Mouse (Mus musculus): ENCODE results near the gene Atg101. TPM values are rescaled to one million over a fixed set of nuclear protein-coding genes. Genes with fewer than 3 reads are reported as not detected.

Gene Atg101
- total RNA-seq, 2 experiments from 2014 or later = 21.5 to 25.0 TPM

DNA sequence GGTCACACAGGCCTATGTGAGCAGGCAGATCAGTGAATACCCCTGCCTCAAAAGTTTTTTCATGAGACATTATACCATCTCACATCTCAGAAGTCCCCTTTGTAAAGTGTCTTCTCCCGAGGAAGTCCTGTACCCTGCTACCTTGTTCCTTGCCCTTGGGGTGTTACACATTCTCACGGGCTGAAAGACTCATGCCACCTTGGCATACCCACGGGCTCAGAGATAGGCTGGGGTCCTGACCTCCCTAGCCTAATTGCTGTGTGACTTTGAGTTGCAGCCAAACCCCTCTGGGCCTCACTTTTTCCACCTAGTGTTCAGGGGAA lies 30.5 kb upstream of the Atg101 start:
- intact Hi-C loops (cut with DNase I) = no loop called here
- DNase-seq (ENCODE audit: low spot score) = no peak

DNA sequence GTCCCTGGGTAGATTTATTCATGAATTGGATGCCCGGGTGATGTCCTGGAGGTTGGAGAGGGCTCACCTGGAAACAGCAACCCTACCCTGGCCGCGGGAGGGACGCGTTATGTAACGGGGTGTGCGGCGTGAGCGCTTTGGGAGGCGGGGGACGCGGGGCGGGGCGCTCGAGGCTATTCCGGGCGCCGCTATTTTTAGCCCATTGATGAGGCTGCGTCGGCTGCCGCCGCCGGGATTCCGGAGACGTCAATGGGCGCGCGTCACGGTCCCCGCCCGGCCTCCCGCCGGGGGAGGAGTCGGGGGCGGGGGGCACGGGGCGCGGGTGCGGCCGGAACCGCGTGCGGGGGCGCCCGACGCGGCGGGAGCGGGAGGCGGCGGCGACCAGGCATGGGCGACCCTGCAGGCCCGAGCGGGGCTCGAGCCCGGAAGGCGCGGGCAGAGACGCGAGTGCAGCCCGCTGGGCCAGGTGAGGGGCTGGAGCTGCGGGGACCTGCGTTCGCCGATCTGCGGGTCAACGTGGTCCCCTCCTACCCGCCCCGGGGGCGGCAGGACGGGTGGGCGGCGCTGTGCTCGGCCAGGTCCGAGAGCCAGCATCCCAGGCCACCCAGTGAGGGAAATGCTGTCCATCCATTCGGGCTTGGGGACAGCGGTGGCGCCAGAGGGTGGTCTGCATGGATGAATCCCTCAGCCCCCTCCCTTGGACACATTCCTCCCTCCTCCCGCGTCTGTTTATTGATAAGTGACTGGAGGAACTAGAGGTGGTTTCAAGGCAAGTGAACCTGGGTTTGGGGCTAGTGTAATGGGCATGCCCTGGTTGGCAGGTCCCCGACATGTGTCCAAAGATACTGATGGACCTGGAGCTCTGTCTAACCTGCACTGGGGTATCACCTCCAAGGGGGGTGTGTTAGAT lies 29.9 kb upstream of the Atg101 start, which contains the start of gene Nr4a1:
TSS of gene Nr4a1 (plus strand) at position 384 of the 910 bp plus-strand sequence.
- peak; percentile 86 for DNase-seq (ENCODE audit: low spot score)
- intact Hi-C loops (cut with DNase I) = no loop called here

DNA sequence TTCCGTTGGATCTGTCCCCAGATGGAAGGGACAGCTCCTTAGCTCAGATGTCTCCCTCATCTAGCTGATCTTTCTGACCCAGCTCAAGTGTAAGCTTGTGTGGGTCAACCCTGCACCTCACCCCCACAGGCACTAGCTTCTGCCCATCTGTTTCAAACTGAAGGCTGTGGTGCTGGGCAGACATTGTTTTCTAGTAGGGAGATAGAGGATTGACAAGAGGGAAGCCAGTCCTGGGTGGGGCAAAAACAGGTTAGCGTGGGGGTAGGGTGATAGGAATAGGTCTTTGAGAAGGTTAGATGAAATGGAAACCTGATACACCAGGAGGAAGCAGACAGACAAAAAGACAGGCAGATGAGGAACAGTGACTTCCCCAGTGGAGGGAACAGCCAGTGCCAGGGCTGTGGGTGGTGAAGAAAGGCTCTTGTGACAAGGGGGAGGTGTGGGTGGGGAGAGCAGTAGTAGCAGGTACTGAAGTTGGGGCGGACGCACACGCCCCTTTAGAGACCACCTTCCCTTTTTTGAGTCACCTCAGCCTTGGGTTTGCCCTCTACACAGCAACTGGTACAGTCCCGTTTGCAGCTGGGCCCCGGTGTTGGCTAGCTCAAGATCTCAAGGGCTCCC lies 28.1 kb upstream of the Atg101 start:
- no peak for DNase-seq (ENCODE audit: low spot score)
- intact Hi-C loops (cut with DNase I) = no loop called here

DNA sequence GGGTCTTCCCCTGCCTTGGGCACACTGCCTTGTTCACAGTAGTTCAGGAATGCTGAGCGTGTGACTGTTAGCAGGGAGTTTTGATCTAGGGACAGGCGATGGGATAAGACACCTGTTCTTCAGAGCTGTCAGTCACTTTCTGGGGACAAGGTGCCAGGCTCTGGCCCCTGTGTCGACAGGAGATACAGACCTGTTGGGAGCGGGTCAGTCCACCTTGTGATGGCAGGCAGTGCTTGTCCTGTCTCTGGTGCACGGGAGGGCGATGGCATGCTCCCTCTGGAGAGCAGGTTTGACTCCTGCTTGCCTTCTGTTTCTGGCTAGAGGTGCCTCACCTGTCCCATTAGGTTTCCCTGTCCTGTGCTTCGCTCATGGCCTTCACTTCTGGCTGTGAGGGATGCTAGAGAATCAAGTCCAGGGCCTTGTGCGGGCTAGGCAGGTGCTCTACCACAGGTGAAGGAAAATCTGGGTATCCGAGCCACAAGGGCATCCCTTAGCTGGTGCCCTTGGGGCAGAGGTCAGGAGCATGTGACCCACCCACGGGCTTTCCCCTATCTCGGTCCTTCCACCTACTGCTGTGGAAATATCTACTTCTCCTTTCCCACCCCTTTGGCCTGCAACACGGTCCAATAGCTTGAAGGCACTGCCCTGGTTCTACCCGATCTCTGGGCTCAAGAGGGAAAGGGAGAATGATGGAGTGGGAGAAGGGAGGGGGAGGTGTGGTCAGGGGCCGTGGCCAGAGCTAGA lies 27.4 kb upstream of the Atg101 start:
- intact Hi-C loops (cut with DNase I) = no loop called here
- DNase-seq (ENCODE audit: low spot score) = no peak

DNA sequence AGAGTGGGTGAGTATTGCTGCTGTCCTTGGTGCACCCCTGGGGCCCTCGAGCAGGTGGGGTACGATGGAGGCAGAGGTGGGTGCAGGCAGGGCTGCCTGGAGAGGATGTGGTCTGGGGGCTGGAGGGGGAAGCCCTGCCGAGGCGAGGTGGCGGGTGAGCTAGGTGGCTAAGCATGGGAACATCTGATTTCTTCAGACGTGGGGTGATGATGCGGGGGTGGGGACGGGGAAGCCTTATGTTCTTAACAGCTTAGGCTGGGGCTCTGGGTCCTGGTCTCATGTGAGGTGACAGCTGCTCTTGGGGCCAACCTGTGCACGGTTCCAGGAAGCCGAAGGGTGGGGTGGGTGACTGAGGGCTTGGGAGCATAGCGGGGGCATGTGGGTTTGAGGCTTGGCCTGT lies 25.7 kb upstream of the Atg101 start:
- no peak for DNase-seq (ENCODE audit: low spot score)
- intact Hi-C loops (cut with DNase I) = no loop called here

DNA sequence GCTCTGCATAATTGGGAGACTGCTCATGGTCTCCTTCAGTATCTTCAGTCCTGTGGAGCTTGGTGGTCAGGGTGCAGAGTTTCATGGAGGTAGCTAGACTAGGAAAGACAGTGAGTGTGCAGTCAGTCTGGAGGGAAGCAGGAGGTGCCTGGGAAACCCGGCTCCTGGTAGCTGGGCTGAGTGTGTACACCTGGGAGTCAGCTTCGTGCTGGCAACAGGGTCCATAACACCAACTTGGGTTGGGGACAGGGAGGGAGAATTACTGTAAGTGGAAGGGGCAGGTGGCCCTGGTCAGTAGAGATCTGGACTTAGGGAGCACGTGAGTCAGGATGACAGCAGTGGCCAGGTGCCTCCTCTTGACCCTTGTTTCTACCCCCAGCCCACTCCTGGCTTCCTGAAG lies 24.1 kb upstream of the Atg101 start:
- intact Hi-C loops (cut with DNase I) = no loop called here
- DNase-seq (ENCODE audit: low spot score) = no peak

DNA sequence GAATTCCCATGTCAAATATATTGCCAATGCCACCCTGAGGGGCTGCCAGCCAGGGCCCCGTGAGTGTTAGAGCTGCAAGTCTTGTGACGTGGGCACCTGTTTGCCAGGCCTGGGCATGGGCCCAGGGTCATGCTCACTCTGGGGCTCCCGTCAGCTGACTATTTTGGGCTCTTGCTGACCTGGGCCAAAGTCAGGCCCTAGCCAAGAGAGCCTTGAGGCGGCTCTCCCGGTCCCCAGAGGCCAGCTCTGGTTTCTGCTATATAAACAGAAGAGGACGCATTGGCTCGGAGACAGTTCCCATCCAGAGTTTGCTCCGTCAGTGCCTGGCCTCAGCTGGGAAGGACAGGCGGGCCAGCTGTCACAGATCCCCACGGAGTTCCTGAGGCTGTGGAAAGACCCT lies 23.7 kb upstream of the Atg101 start:
- intact Hi-C loops (cut with DNase I) = no loop called here
- DNase-seq (ENCODE audit: low spot score) = peak; percentile 85

DNA sequence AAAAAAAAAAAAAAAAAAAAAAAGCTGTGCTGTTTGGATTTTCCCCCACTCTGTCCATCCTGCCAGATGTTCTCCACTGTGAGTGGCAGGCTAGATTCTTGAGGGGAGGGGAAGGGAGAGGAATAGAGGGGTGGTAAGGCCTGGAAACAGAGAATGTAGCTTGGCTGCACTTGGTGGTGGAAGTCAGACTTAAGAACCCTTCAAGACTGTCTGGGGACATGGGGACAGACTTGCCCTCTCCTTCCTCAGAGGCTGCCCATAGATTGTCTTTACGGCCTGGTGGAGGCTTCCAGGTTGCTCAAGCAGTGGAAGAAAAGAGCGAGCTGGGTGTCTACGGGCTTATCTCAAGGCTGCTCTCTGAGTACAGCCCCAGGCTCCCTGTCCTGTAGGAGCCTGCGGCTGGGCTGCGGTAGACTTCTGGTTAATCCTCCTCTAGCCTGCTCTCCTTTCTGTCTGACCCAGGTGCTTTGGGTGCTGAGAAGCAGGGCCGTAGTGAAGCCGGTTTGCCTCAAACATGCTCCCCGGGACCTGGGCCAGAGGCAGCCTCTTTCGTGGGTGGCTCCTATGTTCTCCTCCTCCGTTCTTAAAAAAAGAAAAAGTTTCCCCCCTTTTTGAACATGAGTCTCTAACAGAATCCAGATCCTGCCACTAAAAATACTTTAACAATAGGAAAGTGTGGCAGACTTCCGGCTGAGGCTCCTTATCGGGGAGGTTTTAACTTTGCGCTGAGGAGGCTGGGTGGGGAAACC lies 23.0 kb upstream of the Atg101 start:
- DNase-seq (ENCODE audit: low spot score) = no peak
- intact Hi-C loops (cut with DNase I) = no loop called here

DNA sequence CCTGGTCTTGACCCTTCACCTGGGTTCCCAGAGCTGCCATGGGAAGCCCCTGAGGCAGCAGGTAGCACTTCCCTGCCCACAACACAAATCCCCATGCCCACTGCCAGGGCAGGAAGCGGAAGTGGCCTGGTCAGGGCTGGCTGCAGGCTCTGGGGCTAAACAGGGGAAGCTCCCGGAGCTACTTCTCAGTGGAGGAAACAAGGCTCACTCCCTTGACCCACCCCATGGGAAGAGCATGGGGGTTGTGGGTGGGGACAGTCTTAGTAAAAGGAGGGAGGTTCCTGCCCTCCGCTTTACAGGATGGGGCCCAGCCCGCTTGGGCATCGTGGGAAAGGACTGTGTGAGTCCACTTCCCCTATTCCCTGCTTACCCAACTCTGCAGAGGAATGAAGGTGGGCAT lies 21.6 kb upstream of the Atg101 start:
- intact Hi-C loops (cut with DNase I) = no loop called here
- DNase-seq (ENCODE audit: low spot score) = no peak

DNA sequence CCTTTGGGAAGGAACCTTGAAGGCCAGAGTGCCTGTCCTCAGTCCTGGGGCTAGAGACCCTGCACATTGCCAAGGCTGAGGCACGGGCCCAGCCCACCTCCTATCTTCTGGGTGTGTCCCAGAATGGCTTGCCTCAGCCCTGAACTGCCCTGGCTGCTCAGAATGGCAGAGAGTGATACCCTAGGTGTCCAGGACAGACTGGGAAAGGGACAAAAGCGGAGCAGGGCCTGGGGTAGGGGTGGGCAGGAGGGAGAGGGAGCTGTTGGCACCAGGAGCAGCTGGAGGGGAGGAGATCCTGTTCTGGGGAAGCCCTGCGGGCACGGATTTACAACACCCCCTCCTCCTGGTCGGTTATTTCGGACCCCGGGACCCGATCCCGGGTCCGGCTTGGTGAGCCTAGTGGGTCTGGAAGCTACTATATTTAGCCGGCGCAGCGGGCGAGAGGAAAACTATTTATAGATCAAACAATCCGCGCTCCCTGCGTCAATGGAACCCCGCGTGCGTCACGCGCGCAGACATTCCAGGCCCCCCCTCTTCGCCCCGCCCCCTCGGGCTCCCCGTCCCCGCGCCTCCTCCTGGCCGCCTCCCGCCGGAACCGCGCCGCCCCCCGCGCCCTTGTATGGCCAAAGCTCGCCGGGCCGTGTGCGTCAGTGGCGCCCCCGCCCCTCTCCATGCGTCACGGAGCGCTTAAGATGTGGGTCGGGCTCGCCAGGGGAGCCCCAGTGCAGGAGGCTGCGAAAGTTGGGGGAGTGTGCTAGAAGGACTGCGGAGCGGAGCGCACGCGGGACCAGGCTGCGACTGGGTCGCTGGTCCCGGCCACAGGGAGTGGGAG lies 17.7 kb upstream of the Atg101 start:
- peak; percentile 93 for DNase-seq (ENCODE audit: low spot score)
- intact Hi-C loops (cut with DNase I) = loop anchor here (2.0 kb wide), 1 partner anchor 26 kb away; no protein-coding TSS in a partner anchor

DNA sequence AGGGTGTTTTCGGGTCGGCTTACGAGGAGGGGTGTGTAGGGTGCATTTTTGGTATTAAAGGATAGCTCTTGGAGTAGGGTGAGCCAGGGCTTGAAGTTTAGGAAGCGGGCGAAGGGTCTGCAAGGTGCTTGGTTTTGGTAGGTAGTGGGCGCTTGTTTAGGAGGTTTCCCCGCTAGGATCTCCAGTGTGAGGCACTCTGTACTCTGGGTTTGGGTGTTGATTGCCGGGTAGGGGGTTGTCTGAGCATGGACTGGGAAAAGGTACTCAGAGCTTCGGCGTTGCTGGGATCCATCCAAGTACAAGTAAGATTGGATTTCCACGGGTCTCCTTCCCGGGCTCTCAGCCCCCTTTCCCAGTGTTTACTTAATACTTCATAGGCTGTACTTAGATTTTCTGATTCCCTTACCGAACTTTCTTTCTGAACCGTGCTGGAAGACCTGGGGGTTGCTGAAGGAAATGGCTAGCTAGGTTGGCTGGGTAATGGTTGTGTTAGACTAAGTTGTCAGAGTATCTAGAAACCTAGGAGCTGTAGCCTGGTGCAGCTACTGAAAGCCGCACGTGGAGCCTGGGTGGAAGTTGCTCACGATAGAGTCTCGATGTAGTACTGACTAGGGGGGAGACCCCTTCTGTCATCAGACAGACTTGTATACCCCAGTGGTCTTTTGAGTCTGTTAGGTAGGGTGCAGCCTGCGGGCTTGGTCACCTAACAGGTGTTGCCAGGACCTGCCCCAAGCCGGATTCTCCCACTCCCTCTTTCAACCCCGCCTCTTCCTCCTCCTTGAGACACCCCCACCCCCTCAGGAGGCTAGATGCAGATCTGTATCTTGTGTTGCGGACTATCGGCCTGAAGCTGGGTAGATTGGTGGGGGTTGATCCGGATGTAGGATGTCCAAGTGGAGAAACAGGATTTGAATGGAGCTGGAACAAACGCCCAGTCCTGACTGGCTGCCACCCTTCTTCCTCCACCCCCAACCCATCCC lies 16.7 kb upstream of the Atg101 start:
- DNase-seq (ENCODE audit: low spot score) = no peak
- intact Hi-C loops (cut with DNase I) = loop anchor here (2.0 kb wide), 2 partner anchors 15 to 27 kb away; no protein-coding TSS in a partner anchor

DNA sequence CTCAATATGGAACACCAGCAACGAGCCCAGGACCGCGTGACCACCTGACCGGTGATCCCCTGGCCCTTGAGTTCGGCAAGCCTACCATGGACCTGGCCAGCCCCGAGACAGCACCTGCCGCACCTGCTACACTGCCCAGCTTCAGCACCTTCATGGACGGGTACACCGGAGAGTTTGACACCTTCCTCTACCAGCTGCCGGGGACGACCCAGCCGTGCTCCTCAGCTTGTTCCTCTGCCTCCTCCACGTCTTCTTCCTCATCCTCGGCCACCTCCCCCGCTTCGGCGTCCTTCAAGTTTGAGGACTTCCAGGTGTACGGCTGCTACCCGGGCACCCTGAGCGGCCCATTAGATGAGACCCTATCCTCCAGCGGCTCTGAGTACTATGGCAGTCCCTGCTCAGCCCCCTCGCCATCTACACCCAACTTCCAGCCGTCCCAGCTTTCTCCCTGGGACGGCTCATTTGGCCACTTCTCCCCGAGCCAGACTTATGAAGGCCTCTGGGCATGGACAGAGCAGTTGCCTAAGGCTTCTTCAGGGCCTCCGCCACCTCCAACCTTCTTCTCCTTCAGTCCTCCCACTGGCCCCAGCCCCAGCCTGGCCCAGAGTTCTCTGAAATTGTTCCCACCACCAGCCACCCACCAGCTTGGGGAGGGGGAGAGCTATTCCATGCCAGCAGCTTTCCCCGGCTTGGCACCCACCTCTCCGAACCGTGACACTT lies 13.8 kb upstream of the Atg101 start:
- no peak for DNase-seq (ENCODE audit: low spot score)
- intact Hi-C loops (cut with DNase I) = no loop called here

DNA sequence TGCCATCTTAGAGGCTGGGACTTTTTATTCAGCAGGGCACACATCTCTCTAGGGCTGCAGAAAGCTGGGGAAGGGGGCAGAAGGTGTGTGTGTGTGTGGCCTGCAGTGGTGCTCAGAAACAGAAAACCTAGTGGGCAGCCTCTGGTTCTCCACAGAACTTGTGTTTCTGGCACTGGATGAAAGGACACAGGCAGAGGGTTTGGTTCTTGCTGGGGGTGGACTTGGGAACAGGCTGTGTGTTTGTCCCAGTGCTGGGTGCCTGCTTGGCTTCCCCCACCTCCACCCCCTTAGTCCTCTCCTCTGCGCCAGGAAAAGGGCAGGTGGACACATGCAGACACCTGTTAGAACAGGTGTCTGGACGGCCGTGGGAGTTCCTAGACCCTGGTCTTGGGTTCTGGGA lies 13.0 kb upstream of the Atg101 start:
- intact Hi-C loops (cut with DNase I) = no loop called here
- DNase-seq (ENCODE audit: low spot score) = no peak

DNA sequence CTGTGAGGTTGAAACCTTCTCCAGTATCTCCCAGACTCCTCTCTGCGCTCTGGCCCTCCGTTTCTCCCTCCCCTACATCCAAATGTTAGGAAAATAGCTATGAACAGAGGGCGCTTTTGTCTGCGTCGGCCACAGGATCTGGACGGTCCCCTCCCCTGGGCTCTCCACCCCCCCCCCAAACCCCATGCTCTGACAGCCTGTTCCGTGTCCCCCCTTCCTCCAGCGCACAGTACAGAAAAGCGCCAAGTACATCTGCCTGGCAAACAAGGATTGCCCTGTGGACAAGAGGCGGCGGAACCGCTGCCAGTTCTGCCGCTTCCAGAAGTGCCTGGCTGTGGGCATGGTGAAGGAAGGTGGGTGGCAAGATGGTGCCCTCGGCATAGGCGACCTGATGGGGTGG lies 12.6 kb upstream of the Atg101 start:
- DNase-seq (ENCODE audit: low spot score) = no peak

DNA sequence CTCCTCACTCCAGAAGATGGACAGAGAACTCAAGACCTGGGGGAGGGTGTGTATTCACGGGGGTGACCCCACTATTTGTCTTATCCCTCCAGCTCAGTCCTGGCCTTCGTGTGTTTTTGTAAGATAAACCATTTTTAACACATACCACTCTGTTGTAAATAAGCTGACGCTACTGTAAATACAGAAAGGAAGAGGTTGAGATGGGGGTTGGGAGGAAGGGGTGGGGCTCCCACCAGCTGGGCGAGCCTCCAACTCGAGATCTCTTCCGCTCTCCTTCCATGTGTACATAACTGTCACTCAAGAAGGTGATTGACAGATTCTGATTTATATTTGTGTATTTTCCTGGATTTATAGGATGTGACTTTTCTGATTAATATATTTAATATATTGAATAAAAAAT lies 9.7 kb upstream of the Atg101 start:
- DNase-seq (ENCODE audit: low spot score) = no peak
- intact Hi-C loops (cut with DNase I) = no loop called here

More for the DNA sequence above, 12.6 kb upstream of the Atg101 start:
- intact Hi-C loops (cut with DNase I) = no loop called here

DNA sequence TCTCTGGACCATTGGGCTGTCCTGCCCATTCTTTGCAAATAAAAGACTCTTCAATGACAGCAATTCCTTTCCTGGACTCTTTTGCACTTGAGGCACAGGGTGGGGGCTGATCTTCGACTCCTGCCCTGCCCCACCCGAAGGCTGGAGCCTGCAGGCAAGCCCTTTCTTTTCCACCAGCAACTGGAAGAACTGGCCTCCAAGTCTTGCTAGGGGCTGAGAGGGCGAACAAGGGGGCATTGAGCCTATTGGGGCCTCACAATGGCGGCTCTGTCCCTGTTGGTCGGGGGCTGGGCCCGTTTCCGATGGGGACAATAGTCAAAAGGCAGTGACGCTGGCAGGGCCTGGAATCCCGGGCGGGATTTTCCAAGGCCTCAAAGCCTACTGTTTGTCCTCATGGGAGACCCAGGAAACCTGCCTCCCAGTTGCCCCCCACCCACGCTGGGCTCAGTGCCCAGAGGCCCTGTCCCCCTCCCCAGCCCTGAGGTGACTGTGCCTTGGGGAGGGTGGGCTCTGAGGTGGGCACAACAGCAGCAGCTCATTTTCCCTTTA lies 6.6 kb upstream of the Atg101 start:
- intact Hi-C loops (cut with DNase I) = no loop called here
- DNase-seq (ENCODE audit: low spot score) = no peak

DNA sequence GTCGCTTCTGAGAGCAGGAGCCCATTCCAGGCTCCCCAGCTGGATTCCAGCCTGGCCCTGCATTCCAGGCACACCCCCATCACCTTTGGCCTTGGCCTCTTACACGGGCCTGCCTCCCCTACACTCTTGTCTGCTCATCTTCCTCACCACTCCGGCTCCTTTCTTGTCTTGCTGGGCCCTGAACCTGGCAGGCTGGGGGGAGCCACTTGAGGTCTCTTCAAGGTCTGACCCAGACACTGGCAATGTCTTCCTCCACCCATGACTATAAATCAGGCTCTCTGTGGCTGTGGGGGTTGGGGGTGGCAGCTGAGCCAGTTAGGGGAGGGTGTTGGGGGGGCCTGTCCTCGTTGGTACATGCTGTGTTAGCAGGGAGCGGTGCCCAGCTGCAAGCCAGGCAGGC lies 5.5 kb upstream of the Atg101 start:
- intact Hi-C loops (cut with DNase I) = no loop called here
- DNase-seq (ENCODE audit: low spot score) = no peak
